Mouse (Mus musculus): ENCODE results near the gene Lrch1.
A peak's percentile ranks its signal among the peaks of the same experiment; 100 is the strongest.

Gene Lrch1

DNA sequence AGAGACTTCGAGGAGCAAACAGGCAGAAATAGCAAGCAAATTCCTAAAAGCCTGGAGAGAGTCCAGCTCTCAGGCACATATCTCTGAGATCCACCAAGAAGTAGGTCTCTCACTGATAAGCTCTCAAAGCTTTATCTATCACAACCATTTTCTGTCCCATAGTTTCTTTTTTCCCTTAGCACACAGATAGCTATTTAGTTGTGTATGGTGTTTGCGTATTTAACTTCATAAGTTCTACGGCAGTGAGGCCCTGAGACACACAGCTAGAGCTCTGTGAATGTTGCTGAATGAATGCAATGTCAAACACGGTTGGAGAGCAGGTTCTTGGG, 78.8 kb downstream of the Lrch1 start:
- Histone ChIP-seq H3K4me1 (replicated peaks; ENCODE audit: low read depth, low read length) (peaks cover 48% of the 10 kb centered on the region), H3K4me3 (replicated peaks; ENCODE audit: low read length) (no peak overlapping the region), H3K9me3 (ENCODE audit: low read length) (no peaks in the 10 kb centered on the region), H3K36me3 (ENCODE audit: insufficient read depth, low read length) (no peaks in the 10 kb centered on the region), H3K27me3 (ENCODE audit: insufficient read depth, low read length) (no peaks in the 10 kb centered on the region)
- TF ChIP-seq POU5F1 (IDR thresholded peaks at IDR 0.05; ENCODE audit: borderline replicate concordance, low read length) (no peak), CTCF (conservative IDR thresholded peaks at IDR 0.05; ENCODE audit: low read length) (no peak), NANOG (IDR thresholded peaks at IDR 0.05; ENCODE audit: borderline replicate concordance, low read length) (no peak)

DNA sequence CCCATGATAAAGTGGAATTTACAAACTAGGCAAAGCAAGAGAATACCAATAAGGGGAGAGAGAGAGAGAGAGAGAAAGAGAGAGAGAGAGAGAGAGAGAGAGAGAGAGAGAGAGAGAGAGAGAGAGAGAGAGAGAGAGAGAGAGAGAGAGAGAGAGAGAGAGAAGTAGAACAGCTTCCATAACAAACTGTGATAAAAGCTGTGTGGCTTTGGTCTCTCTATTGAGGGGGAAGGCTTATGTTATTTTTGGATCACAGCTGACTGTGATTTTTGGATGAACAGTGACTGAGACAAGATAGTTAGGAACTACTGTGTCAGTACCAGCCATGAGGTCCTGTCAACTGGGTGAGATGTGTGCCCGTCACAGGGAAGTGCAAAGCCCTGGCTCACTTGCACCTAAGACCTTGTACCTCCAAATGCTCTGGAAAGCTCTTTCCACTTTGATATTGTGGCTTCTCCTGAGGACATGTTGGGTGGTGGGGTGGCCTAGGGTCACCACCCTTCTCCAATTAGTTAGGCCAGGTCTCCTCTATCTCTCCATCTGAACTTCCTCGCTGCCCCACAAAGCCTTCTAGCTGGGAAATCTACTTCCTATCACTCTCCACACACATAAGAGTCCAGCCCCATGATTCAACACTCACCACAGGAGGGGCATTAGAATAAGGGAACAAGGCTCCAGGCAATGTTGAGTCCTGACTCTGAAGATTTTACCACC, 79.3 kb downstream of the Lrch1 start:
- Histone ChIP-seq H3K4me1 (replicated peaks; ENCODE audit: low read depth, low read length) (peaks cover 45% of the 10 kb centered on the region), H3K27me3 (ENCODE audit: insufficient read depth, low read length) (no peaks in the 10 kb centered on the region), H3K9me3 (ENCODE audit: low read length) (no peaks in the 10 kb centered on the region), H3K4me3 (replicated peaks; ENCODE audit: low read length) (no peak overlapping the region), H3K36me3 (ENCODE audit: insufficient read depth, low read length) (no peaks in the 10 kb centered on the region)
- TF ChIP-seq POU5F1 (IDR thresholded peaks at IDR 0.05; ENCODE audit: borderline replicate concordance, low read length) (no peak), CTCF (conservative IDR thresholded peaks at IDR 0.05; ENCODE audit: low read length) (no peak), NANOG (IDR thresholded peaks at IDR 0.05; ENCODE audit: borderline replicate concordance, low read length) (no peak)

GRCm38 (mm10) chr14:74867076-74868042, 80.3 kb downstream of the Lrch1 start:
- TF ChIP-seq NANOG (IDR thresholded peaks at IDR 0.05; ENCODE audit: borderline replicate concordance, low read length) (no peak), POU5F1 (IDR thresholded peaks at IDR 0.05; ENCODE audit: borderline replicate concordance, low read length) (no peak), CTCF (conservative IDR thresholded peaks at IDR 0.05; ENCODE audit: low read length) (no peak)

DNA sequence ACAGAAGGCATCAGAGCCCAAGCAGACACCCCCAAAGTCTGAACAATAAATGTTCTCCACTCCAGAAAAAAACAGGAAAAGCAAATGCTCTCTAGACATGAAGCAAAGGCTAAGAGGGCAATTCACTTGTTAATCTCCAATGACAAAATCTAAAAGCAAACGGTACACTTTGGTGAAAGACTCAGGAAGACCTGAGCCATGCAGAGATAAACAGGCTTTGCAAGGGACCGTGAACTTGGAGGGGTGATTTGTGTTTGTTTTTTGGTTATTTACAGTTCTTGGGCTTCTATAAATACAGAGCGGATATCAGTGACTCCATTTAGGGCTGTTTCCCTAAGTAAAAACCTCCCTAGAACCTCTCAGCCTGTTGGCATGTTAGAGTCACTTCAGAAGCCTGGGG, 81.9 kb downstream of the Lrch1 start:
- Histone ChIP-seq H3K36me3 (ENCODE audit: insufficient read depth, low read length) (no peaks in the 10 kb centered on the region), H3K4me1 (replicated peaks; ENCODE audit: low read depth, low read length) (peaks cover 52% of the 10 kb centered on the region), H3K9me3 (ENCODE audit: low read length) (no peaks in the 10 kb centered on the region), H3K27me3 (ENCODE audit: insufficient read depth, low read length) (no peaks in the 10 kb centered on the region), H3K4me3 (replicated peaks; ENCODE audit: low read length) (no peak overlapping the region)
- TF ChIP-seq POU5F1 (IDR thresholded peaks at IDR 0.05; ENCODE audit: borderline replicate concordance, low read length): no peak
- no peak for TF ChIP-seq CTCF (conservative IDR thresholded peaks at IDR 0.05; ENCODE audit: low read length)
- TF ChIP-seq NANOG (IDR thresholded peaks at IDR 0.05; ENCODE audit: borderline replicate concordance, low read length): no peak

More at GRCm38 (mm10) chr14:74867076-74868042, 80.3 kb downstream of the Lrch1 start:
- no peaks in the 10 kb centered on the region for H3K36me3 ChIP-seq (ENCODE audit: insufficient read depth, low read length)
- peaks cover 43% of the 10 kb centered on the region for H3K4me1 ChIP-seq (replicated peaks; ENCODE audit: low read depth, low read length)
- H3K27me3 ChIP-seq (ENCODE audit: insufficient read depth, low read length): no peaks in the 10 kb centered on the region
- no peaks in the 10 kb centered on the region for H3K9me3 ChIP-seq (ENCODE audit: low read length)
- 0 out of 2 replicates have a peak overlapping the region, but pooled peaks have one; percentile 3 for H3K4me3 ChIP-seq (replicated peaks; ENCODE audit: low read length)

DNA sequence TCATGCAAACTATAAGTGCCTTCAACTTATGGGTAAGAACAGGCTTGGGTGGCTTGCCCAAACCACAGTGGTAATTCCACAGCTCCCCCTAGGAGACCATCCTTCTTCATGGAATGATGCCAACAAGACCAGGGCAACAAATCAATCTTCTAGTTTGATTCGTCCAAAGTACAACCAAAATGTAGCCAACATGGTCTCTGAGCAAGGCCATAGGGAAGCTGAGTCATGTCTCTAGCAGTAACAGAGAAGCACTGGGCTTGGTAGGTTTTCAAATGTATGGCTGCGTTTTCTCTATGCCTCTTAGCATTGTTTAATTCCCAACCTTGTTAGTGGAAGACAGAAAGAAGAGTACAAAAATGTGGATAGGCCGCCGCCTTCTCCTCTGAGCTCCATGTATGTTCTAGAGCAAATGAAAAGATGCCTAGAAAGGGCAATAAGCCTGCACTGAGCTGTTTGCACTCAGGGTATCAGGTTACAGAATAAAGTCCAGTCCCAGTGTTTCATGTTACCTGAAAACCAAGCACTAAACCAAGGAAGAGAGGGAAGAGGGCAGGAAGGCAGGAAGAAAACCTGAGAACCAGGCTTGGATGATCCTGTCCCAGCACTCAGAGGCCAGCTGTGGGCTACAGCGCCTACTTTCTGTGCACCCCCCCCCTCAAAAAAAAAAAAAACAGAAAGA, 82.7 kb downstream of the Lrch1 start:
- H3K9me3 ChIP-seq (ENCODE audit: low read length): no peaks in the 10 kb centered on the region
- H3K36me3 ChIP-seq (ENCODE audit: insufficient read depth, low read length): no peaks in the 10 kb centered on the region
- H3K4me3 ChIP-seq (replicated peaks; ENCODE audit: low read length): no peak overlapping the region
- peaks cover 52% of the 10 kb centered on the region for H3K4me1 ChIP-seq (replicated peaks; ENCODE audit: low read depth, low read length)
- TF ChIP-seq CTCF (conservative IDR thresholded peaks at IDR 0.05; ENCODE audit: low read length): no peak
- no peak for TF ChIP-seq NANOG (IDR thresholded peaks at IDR 0.05; ENCODE audit: borderline replicate concordance, low read length)
- no peak for TF ChIP-seq POU5F1 (IDR thresholded peaks at IDR 0.05; ENCODE audit: borderline replicate concordance, low read length)
- H3K27me3 ChIP-seq (ENCODE audit: insufficient read depth, low read length): no peaks in the 10 kb centered on the region

DNA sequence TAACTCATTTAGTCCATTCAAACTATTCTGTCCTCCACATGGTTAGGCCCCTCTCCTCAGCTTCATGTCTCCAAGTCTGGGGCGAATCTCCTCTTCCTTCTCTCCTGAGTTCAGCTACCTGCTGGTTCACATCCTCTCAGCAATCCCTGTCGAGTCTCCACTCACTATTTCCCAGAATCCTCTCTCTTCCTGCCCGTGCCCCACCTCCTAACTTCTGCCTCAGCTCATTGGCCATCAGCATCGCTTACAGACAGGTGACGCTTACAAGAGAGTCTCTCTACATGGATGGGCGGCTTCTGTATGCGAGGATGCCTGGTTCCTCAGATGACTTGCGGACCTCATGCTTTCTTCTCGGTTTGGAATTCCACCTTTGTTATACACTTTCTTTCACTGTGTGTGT, 86.2 kb downstream of the Lrch1 start:
- TF ChIP-seq NANOG (IDR thresholded peaks at IDR 0.05; ENCODE audit: borderline replicate concordance, low read length) (no peak), POU5F1 (IDR thresholded peaks at IDR 0.05; ENCODE audit: borderline replicate concordance, low read length) (no peak), CTCF (conservative IDR thresholded peaks at IDR 0.05; ENCODE audit: low read length) (no peak)

DNA sequence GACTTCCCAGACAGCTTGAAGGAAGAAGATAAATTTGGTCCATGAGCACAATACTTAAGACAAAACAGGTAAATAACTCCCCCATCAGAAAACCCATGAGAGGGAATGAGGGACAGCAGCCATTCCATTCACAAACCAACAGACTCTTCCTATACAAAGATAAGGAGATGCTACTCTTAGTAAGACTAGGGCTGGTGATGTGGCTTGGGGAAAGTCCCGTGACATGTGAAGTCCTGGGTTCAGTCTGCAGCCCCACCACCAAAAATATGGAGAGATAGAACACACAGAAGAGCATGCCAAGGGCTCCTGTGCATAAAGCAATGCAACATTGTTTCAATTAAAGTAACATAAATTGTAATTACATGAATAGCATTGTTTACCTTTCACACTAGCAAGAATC, 88.5 kb downstream of the Lrch1 start:
- Histone ChIP-seq H3K4me1 (replicated peaks; ENCODE audit: low read depth, low read length) (peaks cover 9% of the 10 kb centered on the region), H3K4me3 (replicated peaks; ENCODE audit: low read length) (no peak overlapping the region), H3K27me3 (ENCODE audit: insufficient read depth, low read length) (no peaks in the 10 kb centered on the region), H3K36me3 (ENCODE audit: insufficient read depth, low read length) (no peaks in the 10 kb centered on the region), H3K9me3 (ENCODE audit: low read length) (no peaks in the 10 kb centered on the region)
- no peak for TF ChIP-seq NANOG (IDR thresholded peaks at IDR 0.05; ENCODE audit: borderline replicate concordance, low read length)
- TF ChIP-seq CTCF (conservative IDR thresholded peaks at IDR 0.05; ENCODE audit: low read length): no peak
- no peak for TF ChIP-seq POU5F1 (IDR thresholded peaks at IDR 0.05; ENCODE audit: borderline replicate concordance, low read length)

More for the DNA sequence above, 86.2 kb downstream of the Lrch1 start:
- Histone ChIP-seq H3K27me3 (ENCODE audit: insufficient read depth, low read length) (no peaks in the 10 kb centered on the region), H3K4me3 (replicated peaks; ENCODE audit: low read length) (no peak overlapping the region), H3K36me3 (ENCODE audit: insufficient read depth, low read length) (no peaks in the 10 kb centered on the region), H3K9me3 (ENCODE audit: low read length) (no peaks in the 10 kb centered on the region), H3K4me1 (replicated peaks; ENCODE audit: low read depth, low read length) (peaks cover 27% of the 10 kb centered on the region)

DNA sequence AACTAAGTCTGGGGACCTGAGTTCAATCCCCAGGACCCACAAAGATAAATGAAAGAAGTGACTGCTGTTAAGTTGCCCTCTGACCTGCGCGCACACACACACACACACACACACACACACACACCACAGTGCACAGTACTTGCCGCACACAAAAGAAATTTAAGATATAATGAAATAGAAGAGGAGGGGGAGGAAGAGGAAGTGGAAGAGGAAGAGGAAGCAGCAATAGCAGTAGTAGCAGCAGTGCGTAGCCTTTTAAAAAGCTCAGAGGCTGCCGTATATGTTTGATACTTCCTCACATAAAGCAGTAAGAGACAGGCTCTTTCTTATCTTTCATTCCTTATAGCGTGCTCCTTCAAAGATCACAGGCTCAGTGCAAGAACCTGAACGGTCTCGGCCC, 92.2 kb downstream of the Lrch1 start:
- no peaks in the 10 kb centered on the region for H3K36me3 ChIP-seq (ENCODE audit: insufficient read depth, low read length)
- no peak overlapping the region for H3K4me3 ChIP-seq (replicated peaks; ENCODE audit: low read length)
- no peaks in the 10 kb centered on the region for H3K27me3 ChIP-seq (ENCODE audit: insufficient read depth, low read length)
- H3K4me1 ChIP-seq (replicated peaks; ENCODE audit: low read depth, low read length): peaks cover 8% of the 10 kb centered on the region
- TF ChIP-seq POU5F1 (IDR thresholded peaks at IDR 0.05; ENCODE audit: borderline replicate concordance, low read length): no peak
- no peak for TF ChIP-seq CTCF (conservative IDR thresholded peaks at IDR 0.05; ENCODE audit: low read length)
- no peak for TF ChIP-seq NANOG (IDR thresholded peaks at IDR 0.05; ENCODE audit: borderline replicate concordance, low read length)
- no peaks in the 10 kb centered on the region for H3K9me3 ChIP-seq (ENCODE audit: low read length)

Data from E14TG2a.4 (cell line).